Mouse (Mus musculus) adrenal gland, postnatal 10 days (tissue): ENCODE measurements around the gene Sept7. TPM values are rescaled to one million over a fixed set of nuclear protein-coding genes. Genes with fewer than 3 reads are reported as not detected.
A peak's percentile ranks its signal among the peaks of the same experiment; 100 is the strongest.
"Not testable (repeated sequence)": the region's sequence is repeated elsewhere in the genome, so short reads cannot be mapped to it uniquely, and the experiment has no call there.

ENCODE experiments used
- DNase-seq: peaks from one replicate; pipeline ENCODE4 v3.0.0; 2021; ENCODE audit warnings: mixed read lengths
- total RNA-seq, 2 experiments: library from RNA; stranded (reverse); gene quantifications; 2 replicates each; pipeline ENCODE4 v1.2.3; 2021

Sept7 gene
- total RNA-seq, 2 experiments from 2014 or later: 119 to 122 TPM

DNA sequence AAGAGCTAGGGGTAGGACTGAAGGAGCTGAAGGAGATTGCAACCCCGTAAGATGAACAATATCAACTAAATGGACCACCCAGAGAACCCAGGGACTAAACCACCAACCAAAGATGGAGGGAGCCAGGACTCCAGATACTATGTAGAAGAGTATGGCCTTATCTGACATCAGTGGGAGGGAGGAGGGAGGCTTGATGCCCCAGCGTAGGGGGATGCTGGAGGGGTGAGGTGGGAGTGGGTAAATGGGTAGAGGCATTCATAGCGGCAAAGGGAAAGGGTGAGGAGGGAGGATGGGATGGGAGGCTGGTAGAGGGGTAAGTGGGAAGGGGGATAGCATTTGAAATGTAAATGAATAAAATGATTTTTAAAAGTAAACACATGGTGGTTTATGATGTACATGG lies 8.2 kb downstream of the Sept7 start:
- no peak for DNase-seq

- no peak for DNase-seq
Observed at GRCm38 (mm10) chr9:25260979-25261378, 8.7 kb downstream of the Sept7 start.

- DNase-seq: no peak
Observed at GRCm38 (mm10) chr9:25262087-25262486, 9.8 kb downstream of the Sept7 start.

DNA sequence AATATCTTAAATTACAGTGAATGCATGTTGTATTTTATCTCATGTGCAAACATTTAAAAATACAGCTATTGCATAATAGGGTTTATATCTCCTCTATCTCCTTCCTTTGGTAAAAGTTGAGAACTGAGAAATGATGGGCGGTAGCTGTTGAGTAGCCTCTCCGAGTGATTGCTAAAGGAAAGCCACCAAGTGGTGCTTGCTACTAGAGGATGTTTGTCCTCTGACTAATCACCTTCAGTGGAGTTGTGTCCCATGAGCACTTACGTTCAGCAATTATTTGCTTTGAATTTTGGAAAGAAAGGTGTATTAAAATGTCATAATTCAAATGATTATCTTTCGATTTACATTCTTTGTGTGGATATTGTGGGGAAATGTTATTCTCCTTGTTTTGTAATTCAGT lies 13.6 kb downstream of the Sept7 start:
- no peak for DNase-seq

GRCm38 (mm10) chr9:25267133-25267532 lies 14.9 kb downstream of the Sept7 start:
- no peak for DNase-seq

DNA sequence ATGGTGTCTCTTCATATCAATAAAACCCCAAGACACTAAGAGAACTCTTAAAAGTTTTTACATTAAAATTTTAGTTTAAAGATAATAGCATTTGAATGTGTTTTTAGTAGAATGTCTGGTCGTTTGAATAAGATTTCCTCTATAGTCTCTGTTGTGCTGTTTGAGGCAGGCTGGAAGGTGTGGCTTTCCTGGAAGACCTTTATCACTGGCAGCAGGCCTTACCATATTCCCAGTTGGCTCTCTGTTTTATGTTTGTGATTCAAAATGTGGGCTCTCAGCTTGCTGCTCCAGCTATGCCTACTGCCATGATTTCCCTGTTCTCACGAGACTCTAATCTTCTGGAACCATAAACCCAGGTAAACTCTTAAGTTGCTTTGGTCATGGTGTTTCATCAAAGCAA lies 15.3 kb downstream of the Sept7 start:
- DNase-seq: no peak

- DNase-seq: no peak
Observed at GRCm38 (mm10) chr9:25271902-25272301, 19.7 kb downstream of the Sept7 start.

- no peak for DNase-seq
Observed at GRCm38 (mm10) chr9:25289796-25290195, 37.6 kb downstream of the Sept7 start.

DNA sequence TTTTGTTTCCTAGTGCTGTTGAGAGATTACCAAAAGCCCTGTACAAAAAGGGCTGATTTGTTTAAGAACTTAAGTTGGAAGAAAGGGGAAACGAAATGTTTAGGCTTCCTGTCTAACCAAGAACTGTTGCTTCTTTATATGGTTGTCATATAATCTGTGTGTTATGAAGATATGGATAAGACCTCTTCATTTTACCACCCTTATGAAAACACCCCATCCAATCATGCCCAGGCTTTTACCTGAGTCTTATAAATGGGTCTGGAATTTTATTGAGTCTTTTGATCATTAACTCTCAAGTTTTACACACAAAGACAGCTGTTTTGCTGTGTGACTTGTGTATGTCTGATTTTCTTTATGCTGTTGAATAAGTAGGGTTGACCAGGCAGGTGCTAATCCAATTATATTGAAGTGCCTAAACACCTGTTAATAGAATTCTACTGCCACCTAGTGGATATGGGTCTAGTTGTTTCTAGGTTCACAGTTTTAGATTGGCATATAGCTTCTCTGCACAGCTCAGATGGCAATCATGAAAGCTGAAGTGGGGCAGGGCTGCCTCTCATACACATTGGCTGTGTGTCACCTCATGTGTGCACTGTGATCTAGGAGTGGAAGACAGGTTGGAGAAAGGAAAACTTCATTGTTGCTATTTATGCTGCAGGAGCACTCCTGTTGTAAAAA lies 57.4 kb downstream of the Sept7 start:
- DNase-seq: no peak

DNA sequence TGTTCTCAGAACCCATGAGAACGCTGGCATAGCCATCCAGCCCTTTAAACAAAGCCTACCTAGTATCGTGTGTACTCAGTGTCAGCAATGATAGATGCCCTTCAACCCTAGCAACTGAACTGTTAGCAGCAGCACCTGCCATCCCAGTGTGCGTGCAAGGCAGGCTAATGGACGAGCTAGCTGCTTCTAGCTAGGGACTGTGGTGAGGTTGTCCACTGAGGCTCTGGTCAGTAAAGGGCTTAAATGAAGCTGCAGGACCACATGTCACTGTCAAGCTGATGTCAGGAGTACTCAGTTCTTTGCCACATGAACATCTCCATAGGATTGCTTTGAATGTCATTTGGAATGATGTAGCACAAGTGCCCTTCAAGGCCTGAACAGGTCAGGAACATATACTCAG lies 62.1 kb downstream of the Sept7 start:
- DNase-seq: no peak

DNA sequence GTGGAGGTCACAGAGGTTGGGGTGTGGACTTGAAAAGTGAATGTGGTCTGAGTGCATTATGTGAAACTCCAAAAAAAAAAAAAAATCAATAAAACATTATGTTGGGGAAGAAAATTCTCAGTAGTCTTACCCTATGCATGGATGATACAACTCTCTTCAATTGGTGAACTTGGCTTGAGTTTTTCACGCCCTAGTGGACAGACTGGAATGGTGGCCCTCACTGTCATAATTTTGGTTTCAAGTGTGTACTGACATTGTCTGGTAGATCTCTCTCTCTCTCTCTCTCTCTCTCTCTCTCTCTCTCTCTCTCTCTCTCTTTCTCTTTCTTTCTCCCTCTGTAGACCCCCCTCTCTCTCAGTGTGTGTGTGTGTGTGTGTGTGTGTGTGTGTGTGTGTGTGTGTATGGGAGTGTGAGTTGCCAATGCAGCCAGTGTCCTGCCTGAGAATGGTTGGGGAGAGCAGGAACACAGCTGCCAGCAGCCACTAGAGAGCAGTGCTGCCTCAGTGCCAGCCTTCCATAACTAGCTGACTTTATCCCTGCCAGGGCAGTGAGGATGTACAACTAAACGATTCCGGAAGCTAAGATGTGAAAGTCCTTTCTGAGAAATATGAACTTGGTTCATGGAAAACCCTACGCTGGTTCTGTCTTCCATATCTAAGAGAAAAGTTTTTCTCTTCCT lies 65.7 kb downstream of the Sept7 start:
- peak; percentile 71 for DNase-seq

DNA sequence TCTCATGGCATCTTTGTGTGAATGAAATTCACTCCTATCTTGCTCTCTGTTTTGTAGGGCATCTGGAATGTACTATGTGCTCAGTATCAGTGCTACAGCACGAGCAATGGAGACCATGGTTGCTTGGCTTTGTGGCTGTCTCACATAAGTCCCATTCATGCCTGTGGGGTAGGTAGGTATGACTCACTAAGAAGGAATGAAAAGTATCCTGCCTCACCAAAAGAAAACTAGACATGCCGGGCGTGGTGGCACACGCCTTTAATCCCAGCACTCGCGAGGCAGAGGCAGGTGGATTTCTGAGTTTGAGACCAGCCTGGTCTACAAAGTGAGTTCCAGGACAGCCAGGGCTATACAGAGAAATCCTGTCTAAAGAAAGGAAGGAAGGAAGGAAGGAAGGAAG lies 67.4 kb downstream of the Sept7 start:
- DNase-seq: not testable (repeated sequence)

GRCm38 (mm10) chr9:25327727-25328370 lies 75.6 kb downstream of the Sept7 start:
- no peak for DNase-seq

DNA sequence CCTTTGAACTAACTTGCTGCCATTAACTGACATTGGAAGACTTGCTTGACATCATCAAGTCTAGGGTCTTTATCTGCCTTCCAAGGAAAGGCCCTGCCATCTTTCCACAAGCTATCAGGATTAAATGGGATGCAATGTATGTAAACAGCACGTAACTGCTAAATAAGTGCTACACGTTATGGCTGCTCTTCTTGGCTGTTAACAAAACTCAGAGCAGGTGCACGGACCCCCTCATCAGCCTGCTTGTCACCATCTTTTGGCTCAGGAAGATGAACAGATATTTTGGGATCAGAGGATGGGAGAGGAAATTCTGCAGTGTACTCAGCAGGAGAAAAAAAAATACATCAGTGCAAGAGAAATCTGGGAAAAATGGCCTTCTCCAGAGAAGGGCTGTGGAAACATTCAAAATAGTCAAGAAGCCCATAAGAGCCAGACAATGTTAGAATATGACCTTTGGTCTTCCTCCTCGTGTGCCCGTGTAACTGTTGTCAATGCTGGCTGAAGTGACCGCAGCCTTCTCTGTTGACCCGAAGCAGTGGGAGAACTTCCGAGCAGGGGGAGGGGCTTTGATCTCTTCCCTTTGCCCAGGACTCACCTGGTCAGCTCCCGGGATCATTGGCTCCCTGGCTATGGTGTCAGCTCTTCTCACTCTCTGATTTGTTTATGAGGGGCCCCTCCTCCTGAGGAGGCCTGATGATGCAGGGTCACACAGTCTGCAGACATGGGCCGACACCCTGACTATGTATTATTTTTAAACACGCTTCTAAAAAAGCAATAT lies 76.9 kb downstream of the Sept7 start:
- DNase-seq: no peak

GRCm38 (mm10) chr9:25337436-25338198 lies 85.4 kb downstream of the Sept7 start:
- DNase-seq: no peak

DNA sequence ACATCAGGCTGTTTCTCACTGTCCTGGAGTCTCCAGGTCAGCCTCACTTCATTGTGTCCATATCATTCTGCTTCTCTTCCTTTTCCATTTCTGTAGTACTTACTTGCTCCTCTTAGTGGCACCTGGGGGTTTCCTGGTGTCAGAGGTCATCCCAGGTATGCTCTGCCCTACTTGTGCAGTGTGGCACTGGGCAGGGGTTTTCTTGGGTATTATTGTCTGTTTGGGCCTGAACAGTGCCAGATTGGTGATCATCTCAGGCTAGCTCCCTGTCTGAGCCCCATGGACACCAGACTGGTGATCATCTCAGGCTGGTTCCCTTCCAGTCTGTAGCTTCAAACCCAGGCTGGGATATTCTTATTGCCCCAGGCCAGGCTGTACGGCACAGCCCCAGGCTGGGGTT lies 88.2 kb downstream of the Sept7 start:
- DNase-seq: no peak

DNA sequence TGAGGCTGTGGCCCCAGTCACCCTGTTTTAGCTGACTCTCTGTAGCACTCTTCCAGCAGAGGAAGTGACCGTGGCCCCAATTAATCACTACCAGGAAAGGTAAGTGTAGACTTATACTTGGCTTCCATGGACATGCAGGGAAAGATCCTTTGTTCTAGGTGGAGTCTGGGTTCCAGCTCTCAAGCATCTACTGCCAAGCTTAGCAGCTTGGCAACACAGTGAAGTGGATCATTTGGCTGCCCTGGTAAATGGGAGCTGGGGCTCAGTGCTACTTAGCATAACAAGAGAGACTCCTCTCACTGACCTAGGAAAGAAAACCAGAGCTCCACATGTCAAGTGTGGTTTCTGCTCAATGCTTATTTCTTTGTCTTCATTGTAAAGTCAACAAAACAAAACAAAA lies 101.5 kb downstream of the Sept7 start:
- DNase-seq: no peak

DNA sequence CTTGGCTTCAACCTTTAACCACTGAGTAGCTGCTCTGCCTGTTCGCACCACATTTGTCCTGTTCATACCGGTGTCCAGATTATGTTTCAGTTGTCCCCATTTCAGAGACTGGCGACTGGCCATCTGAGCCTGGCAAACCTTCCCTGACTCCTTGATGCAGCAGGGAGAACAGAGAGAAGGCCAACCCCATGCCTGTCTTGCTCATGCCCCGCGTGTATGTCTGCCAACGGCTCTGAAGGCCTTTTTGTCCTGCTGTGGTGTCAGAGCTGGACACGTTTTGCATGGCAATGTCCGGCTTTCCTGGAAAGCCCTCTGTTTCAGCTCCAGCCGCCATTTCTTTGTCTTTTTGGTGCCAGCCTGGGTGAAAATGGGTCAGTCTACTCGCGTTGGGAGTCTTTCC lies 103.6 kb downstream of the Sept7 start:
- peak; percentile 28 for DNase-seq

DNA sequence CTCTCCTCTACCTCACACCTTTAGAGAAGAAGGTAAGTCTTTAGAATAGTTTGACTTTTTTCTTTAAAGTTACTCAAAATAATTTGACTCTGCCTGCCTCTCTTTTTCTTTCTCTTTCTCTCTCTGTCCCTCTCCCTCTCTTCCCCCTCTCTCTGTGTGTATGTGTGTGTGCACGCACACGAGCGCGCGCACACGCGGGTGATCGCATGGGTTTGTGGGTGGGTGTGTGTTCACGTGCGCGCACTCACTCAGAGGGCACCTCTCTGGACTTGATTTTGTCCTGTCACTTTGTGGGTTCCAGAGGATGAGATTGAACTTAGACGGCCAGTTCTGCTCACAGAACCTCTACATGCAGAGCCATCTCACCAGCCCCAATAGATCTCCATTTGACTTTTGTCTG lies 105.3 kb downstream of the Sept7 start:
- no peak for DNase-seq

GRCm38 (mm10) chr9:25358018-25358417 lies 105.8 kb downstream of the Sept7 start:
- DNase-seq: no peak
